Mouse (Mus musculus): Measurements from ENCODE around the gene Wwox.

DNA sequence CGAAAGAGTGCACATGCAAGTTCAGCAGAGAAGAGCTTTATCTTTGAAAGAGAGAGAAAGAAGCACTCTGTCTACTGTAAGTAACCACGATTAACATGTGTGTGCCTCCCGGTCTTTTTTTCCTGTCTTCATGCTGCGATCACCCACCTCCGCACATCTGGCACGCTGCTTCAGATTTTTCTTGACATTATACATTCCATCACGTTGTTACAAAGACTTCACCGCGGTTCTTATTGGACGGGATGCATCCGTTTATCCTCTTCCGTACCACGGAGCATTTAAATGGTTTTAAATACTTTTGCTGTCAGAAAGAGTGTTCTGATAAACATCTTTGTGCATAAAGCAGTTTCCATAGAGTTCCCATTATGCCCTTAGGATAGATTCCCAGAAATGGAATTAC is 816.1 kb downstream of the Wwox start:
- TF ChIP-seq CTCF (IDR thresholded peaks at IDR 0.05; ENCODE audit: control insufficient read depth, insufficient read depth, low read length) (no peak), POLR2A (IDR thresholded peaks at IDR 0.05; ENCODE audit: borderline replicate concordance, control insufficient read depth, low read depth, low read length) (no peak)
